Mouse (Mus musculus) intestine, embryonic 15.5 days (tissue): ENCODE measurements around the gene Prps1. TPM values are rescaled to one million over a fixed set of nuclear protein-coding genes. Genes with fewer than 3 reads are reported as not detected.

ENCODE experiments used
- ATAC-seq: fragments of 200-750 bp; cut with Nextera tagmentation; 2 replicates; pipeline ENCODE4 v1.8.0; 2017; ENCODE audit warnings: moderate TSS enrichment, moderate library complexity
- H3K27ac ChIP-seq: fragments of 300-500 bp; sonication (generic); 2 replicates; pipeline ENCODE4 v1.5.1; 2015; ENCODE audit warnings: mild to moderate bottlenecking, inconsistent platforms
- H3K27me3 ChIP-seq: fragments of 300-500 bp; sonication (generic); replicated peaks from 2 replicates; pipeline ENCODE4 v1.6.1; 2015; ENCODE audit warnings: inconsistent platforms
- H3K36me3 ChIP-seq: fragments of 300-500 bp; sonication (generic); 2 replicates; pipeline ENCODE4 v1.6.1; 2015; ENCODE audit warnings: inconsistent platforms
- H3K4me1 ChIP-seq: fragments of 300-500 bp; sonication (generic); replicated peaks from 2 replicates; pipeline ENCODE4 v1.6.1; 2015; ENCODE audit warnings: inconsistent platforms
- H3K4me2 ChIP-seq: fragments of 300-500 bp; sonication (generic); replicated peaks from 2 replicates; pipeline ENCODE4 v1.6.1; 2015; ENCODE audit warnings: mild to moderate bottlenecking, inconsistent platforms
- H3K4me3 ChIP-seq: fragments of 300-500 bp; sonication (generic); replicated peaks from 2 replicates; pipeline ENCODE4 v1.5.1; 2015; ENCODE audit warnings: inconsistent platforms
- H3K9ac ChIP-seq: fragments of 300-500 bp; sonication (generic); 2 replicates; pipeline ENCODE4 v1.6.1; 2015; ENCODE audit warnings: inconsistent platforms
- H3K9me3 ChIP-seq: fragments of 300-500 bp; sonication (generic); 2 replicates; pipeline ENCODE4 v1.6.1; 2016; ENCODE audit warnings: inconsistent platforms
- WGBS: fragments of 180-500 bp; shearing (Covaris S2); methylation state at CpG from one replicate; pipeline ENCODE4 v1.1.7; 2015; 5-methylcytosine and 5-hydroxymethylcytosine counted together
- polyA plus RNA-seq: library from polyadenylated mRNA; unstranded; fragments of >200 nt; fragmentation: Nextera tagmentation; extraction: Ambion mirVana; gene quantifications from 2 replicates; pipeline ENCODE4 v1.2.1, GENCODE M21; 2015

Prps1 gene
- polyA plus RNA-seq, 1 experiment from 2014 or later = 21.3 TPM

DNA sequence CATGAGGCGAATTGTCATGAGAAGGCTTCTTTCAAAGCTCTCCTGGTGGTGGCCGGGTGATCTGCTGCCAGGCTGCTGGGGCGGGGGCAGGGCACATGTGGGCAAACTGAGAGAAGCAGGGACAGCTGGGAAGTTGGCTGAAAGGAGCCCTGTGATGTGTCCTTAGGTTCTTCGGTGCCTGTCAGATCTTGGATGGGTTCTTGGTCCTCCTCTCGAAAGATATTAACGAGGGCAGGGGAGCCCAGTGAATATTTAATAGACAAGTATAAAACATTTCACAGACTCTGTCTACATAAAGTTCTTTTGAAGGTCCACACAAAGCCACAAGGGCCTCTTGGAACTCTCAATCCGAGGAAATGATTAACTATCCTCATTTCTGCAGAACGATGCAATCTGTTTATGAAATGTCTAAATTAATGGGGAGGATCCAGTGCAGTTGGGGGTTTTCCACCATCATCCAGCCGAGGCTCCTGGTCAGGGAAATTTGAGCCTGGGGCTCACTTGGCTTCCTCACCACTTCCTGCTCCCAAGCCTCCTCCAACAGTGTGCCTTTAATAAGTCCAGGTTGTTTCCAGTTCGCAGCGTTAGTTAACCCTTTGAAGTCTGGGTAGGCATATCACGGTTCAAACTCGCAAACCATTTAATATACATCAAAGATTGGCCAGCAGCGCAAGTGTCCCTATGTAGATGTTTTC is 65.8 kb downstream of the Prps1 start:
- Histone ChIP-seq H3K4me1 (no peaks in the 10 kb centered on the region), H3K4me2 (no peak overlapping the region), H3K9ac (no peak overlapping the region), H3K27ac (no peak overlapping the region), H3K36me3 (no peaks in the 10 kb centered on the region), H3K9me3 (no peaks in the 10 kb centered on the region), H3K27me3 (peaks cover 3% of the 10 kb centered on the region; the same call in 1 of the 2 replicates), H3K4me3 (no peak overlapping the region)
- no peak for ATAC-seq
- 51% methylated on average over 14 of the region's 14 CpGs for WGBS

DNA sequence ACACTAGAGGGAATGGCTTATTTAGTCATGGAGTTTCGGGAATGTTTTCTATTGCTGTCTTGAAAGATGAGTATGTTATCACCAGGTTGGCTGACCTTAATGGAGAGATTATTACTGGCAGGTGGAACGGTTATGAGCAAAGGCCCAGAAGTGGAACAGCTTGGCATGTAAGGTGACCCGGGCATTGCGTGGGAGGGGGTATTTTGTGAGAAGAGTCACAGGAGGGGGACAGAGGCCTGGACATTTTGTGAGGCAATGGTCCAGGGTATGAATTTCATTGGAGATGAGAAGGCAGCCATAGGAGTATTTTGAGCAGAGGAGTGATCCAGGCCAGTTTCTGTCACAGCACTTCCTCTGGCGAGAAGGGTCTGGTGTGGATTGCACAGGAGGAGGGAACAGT is 67.8 kb downstream of the Prps1 start:
- ATAC-seq = no peak
- no peaks in the 10 kb centered on the region for H3K36me3 ChIP-seq
- H3K27me3 ChIP-seq = 0 out of 2 replicates have a peak, but pooled peaks cover 6% of the 10 kb centered on the region
- WGBS = 84% methylated on average over 5 of the region's 5 CpGs
- no peaks in the 10 kb centered on the region for H3K4me1 ChIP-seq
- H3K9ac ChIP-seq = no peak overlapping the region
- no peak overlapping the region for H3K27ac ChIP-seq
- H3K9me3 ChIP-seq = no peaks in the 10 kb centered on the region
- no peak overlapping the region for H3K4me2 ChIP-seq
- H3K4me3 ChIP-seq = no peak overlapping the region

Other genes with a start within 250 kb of the Prps1 start
- 0.05 TPM in 1 of 2 replicates, not detected in the other for gene Frmpd3, start 114.3 kb upstream of the Prps1 start, polyA plus RNA-seq
- 61.8 and 65.6 TPM in 2 replicates for gene Tsc22d3, start 144.0 kb downstream of the Prps1 start, polyA plus RNA-seq
- 2.8 and 2.9 TPM in 2 replicates for gene Mid2, start 208.0 kb downstream of the Prps1 start, polyA plus RNA-seq